Mouse (Mus musculus): ENCODE data around the gene Hoxd4. TPM values are rescaled to one million over a fixed set of nuclear protein-coding genes. Genes with fewer than 3 reads are reported as not detected.

Gene Hoxd4
- total RNA-seq, 2 experiments from 2014 or later: 1.4 to 2.7 TPM

DNA sequence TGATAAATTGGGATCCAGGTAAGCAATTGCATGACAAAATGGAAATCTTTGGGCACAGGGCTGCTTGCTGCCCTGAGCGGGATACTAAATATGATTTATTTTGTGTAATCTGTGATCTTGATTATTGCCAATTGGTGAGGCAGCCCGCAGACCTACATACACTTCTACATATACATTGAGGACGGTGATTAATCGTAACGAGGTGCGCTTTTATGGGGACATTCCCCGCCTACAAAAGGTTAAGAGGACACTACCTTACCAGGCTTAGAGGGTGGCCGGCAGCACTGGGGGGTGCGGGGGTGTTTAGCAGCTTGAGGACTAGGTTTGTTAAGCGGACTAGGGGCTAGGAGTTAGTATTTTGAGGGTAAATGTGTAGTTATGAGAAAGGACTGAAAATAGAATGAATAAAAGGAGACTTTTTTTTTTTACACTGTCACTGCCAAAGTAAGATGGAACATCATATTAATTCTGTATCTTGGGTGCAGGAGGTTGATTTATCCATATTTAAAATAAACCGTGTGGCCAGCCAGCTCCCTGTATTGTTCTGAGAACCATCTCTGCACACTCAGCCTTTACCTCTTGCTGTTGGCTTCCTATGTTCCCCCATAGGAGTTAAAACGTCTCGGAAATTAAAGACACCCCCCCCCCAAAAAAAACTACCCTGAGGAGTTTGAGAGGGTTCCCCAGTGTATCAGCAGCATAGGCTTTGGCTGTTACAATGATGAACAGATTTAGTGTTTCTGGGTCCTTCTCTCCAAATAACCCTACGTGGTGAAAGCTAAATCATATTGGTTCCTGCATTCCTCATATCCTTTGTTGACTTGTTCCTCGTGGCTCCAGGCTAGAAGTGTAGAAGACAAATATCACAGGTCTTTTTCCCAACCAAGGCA, 25.2 kb downstream of the Hoxd4 start:
- intact Hi-C loops (cut with DNase I; ENCODE audit: low total_unique reads): no loop called here
- no peak for DNase-seq

DNA sequence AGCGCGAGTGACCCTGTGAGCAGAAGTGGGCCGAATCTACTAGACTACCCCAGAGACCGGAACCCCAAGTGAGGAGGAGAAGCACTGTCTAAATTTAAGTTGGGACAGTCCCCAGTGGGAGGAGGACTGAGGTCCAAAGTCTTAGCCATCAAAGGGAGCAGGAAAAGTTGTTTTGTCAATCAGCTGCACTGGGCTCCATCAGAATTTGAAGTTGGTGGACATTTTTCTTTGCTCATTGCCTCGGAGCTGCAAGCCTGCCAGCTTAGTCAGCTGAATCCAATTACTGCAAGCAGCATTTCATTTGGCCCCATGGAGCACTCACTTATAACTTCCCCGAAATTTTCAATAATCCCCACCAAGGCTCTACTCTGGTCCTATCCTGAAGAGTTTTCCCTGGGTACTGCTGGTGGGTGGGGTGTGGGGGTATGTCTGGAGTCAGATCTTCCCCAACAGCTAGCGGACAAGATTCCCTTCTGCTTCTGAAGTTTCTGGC, 25.9 kb downstream of the Hoxd4 start:
- no peak for DNase-seq
- intact Hi-C loops (cut with DNase I; ENCODE audit: low total_unique reads): no loop called here

DNA sequence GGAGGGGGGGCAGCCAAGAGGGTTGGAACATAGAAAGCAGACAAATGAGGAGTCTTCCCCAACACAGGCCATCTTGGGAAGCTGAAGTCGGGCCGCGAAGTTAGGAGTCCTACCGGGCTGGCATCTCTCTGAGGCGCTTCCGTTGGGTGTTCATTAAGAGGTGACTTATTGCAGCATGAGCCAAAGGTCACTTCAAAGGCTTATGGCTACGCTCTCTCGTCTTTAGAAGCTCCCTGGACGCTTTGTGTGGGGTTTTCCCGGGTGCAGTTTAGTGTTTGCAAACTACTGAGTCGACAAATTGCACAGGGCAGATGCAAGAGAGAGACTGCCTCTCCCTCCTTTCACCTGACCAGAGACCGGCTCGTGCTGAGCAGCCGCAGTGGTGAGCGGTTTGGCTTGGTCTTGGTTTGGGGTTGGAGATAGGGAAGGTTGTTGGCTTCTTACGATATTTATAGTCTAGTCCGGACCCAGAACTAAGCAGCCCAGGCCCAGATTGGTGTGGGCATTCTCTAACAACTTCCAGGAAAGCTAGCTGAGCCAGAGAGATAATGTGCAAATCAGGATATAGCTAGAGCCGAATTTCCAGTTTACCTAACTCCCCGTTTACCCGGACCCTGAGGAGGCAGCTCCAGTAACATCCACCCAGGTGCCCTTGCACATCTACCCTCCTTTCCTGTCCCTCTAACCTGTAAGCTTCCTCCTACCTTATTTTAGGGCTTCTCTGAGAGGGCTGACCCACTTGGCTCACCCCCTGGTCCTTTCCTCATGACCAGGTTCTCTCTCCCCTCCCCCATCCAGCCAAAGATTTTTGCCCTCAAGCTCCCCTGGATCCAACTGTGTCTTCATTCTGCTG, 27.1 kb downstream of the Hoxd4 start:
- no peak for DNase-seq
- intact Hi-C loops (cut with DNase I; ENCODE audit: low total_unique reads): no loop called here

DNA sequence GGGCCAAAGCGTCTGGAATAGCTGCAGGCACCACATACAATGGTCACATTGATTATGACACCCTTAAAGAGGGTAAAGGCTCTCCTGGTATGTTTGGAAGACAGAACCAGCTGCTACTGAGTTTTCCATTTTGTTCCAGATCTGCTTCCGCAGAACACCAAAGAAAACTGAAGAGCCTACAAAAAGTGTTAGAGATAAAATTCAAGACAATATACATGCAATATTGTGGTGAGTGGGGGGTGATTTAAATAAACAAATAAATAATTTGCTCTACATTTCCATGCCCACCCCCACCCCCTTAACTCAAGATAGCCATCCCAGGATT, 27.7 kb downstream of the Hoxd4 start:
- no peak for DNase-seq
- intact Hi-C loops (cut with DNase I; ENCODE audit: low total_unique reads): no loop called here

DNA sequence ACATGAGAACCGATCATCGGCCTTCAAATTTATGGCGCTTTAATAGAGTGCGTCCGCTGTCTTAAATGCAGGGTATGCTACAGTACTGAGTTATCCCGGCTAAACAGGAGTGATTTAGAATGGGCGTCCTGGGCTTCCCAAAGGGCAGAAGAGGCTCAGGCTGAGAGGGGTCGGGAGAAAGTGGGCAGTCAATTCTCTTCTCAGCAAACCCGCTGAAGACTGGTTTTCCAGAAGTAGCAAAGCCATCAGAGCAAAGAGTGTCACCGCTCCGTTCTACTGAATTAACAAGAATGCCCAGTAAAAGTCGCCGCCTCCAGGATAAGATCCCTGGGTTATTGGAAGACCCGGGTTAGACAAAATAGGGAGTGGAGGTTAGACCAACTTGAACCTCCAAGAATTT, 28.1 kb downstream of the Hoxd4 start:
- DNase-seq: no peak
- intact Hi-C loops (cut with DNase I; ENCODE audit: low total_unique reads): no loop called here

DNA sequence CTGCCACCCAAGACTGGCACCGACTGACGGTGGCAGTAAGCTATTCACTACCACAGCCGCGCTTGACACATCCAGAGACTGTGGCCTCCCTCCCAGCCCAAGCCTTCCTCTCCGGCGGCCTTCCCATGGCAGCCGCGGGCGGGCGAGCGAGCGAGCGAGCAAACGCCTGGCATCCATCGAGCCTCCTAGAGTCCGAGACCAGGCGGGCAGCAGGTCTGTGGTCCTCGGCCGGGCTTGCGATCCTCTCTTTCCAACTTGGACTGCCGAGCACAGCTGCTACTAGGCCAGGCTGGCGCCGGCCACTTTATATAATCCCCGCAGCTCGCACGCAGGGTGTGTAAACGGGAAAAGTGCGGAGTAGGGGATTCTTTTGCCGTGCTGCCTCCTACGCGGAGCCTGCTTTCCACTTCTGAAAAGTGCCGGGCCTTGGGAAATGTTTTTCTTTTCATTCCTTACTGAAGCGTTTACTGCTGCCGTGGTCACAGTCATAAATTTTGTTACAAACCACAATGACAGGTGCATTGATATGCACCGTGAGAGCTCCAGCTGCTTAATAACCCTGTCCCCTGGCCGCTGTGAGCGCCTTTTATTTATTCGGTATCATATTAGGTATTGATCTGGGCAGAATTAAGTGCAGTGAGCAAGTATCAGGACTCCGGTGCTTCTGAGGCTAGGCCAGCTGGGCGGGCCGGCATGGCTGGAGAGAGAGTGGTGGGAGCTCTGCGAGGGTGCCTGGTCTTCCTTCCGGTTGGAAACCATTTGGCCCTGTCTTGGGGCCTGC, 28.8 kb downstream of the Hoxd4 start:
- no peak for DNase-seq
- intact Hi-C loops (cut with DNase I; ENCODE audit: low total_unique reads): no loop called here

DNA sequence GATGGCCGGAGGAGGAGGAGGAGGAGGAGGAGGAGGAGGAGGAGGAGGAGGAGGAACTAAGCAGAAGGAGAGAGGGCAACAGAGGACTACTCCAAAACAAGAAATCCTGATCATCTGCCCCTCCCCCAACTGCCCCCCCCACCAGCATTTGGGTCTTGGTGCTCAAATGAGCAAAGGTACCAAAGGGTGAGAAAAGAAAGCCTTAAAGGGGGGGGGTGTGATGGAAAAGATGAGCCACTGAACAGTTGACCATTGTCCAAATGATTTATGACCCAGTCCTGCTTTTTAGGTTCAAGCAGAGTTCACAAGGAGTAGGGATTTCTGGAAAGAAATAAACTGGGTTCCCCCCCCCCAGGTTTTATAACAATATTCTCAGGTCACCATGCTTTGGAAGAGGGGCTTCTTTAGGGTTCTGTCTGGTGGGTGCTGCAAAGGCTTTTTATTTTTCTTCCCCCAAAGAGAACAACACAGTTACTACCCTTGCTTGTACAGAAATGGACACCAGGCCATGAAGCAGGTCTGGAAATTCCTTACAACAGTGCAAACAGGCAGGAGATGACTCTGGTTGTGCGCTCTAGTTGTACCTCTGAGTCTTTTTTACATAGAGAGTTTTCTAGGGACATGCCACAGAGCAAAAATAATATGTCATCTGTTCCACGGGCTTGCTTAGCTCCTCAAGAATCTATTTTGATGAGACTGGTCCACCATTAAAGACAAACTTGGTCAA, 29.7 kb downstream of the Hoxd4 start:
- no peak for DNase-seq
- intact Hi-C loops (cut with DNase I; ENCODE audit: low total_unique reads): no loop called here

DNA sequence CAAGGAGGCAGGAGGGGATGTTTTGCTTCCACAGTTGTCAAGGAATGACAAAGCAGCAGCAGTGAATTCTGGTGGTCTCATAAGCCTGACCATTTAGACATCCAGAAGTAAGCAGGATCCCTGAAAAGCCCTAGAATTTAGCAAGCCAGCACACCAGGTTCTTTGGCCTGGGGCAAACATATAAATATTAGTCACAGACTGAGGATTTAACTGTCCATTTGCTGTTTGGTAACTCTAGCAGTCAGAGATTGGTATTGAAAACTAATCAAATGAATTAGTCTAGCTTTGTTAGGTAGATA, 30.2 kb downstream of the Hoxd4 start:
- intact Hi-C loops (cut with DNase I; ENCODE audit: low total_unique reads): no loop called here
- no peak for DNase-seq

DNA sequence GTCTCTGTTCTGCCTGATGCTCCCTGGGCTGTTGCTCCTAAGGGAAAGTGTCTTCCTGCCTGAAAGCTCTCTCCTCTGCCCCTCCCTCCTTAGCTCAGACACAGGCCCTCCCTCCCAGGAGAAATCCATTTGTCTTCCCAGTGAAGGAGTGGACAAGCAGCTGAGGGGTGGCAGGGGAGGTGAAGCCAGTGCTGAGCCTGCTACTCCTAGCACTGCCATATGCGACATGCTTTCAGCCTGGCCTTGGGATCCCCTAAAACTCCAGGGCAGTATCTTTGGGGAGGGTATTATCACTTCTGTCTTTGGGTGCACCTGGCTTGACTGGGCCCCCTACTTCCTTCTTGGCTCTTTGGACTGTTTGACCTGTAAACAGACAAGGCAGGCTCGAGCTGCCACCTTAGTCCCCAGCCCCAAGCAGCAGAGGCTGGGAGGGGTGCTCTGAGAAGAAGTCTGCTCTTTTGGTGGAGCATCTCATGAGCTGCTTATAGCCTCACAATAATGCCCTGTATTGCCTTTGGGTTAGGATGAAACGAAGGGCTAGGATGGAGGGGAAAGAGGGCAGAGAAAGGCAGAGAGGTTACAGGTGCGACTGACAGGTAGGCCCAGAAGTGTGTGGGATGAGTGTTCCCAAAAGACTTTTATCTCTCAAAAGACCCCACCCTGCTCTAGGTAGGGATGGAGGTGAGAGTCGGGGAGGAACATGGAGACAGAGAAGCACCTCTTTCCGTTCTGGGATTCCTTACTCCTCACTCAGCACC, 34.0 kb downstream of the Hoxd4 start:
- no peak for DNase-seq
- intact Hi-C loops (cut with DNase I; ENCODE audit: low total_unique reads): no loop called here

DNA sequence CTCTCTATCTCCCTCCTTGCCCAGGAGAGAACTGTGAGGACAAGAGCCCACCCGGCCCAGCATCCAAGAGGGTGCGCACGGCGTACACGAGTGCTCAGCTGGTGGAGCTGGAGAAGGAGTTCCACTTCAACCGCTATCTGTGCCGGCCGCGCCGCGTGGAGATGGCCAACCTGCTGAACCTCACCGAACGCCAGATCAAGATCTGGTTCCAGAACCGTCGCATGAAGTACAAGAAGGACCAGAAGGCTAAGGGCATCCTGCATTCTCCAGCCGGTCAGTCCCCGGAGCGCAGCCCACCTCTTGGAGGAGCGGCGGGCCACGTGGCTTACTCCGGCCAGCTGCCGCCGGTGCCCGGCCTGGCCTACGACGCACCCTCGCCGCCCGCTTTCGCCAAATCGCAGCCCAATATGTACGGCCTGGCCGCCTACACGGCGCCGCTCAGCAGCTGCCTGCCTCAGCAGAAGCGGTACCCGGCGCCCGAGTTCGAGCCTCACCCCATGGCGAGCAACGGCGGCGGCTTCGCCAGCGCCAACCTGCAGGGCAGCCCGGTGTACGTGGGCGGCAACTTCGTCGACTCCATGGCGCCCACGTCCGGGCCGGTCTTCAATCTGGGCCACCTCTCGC, 34.7 kb downstream of the Hoxd4 start:
- no peak for DNase-seq
- intact Hi-C loops (cut with DNase I; ENCODE audit: low total_unique reads): no loop called here

DNA sequence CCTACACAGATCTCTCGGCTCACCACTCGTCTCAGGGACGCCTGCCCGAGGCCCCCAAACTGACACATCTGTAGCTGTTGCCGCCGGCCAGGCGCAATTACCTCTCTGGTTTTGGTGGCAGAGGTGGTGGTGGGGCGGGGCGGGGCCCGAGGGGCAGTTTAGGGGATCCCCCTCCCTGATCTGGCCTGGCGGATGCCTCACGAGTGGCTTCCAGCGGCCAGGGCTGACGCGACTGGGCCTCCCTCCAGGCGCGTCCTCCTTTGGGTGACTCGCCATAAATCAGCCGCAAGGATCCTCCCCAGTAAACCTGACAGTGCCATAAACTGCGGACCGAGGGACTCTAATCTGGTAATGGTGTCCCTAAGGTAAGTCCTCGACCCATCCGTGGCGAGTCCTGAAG, 35.3 kb downstream of the Hoxd4 start:
- no peak for DNase-seq
- intact Hi-C loops (cut with DNase I; ENCODE audit: low total_unique reads): no loop called here

DNA sequence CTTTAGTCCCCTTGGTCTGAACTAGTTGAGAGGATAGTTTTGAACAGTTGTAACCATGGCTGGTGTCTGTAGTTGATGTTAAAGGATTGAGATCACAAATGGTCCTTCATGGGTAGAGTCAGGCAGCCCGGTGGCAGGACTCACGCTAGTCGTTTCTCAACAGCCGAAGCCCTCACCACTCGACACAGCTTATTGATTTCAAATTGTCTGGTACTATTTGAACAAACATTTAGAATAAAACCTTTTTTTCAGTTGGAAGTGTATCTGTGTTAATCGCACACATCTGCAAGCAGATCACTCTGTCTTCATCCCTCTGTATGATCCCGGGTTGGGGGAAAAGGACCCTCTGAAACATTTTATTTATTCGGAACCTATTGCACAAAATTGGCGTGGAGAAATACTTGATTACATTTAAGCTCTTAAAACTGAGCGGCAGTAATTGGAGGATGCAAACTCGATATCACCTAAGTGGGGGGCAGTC, 36.0 kb downstream of the Hoxd4 start:
- DNase-seq: no peak
- intact Hi-C loops (cut with DNase I; ENCODE audit: low total_unique reads): no loop called here

DNA sequence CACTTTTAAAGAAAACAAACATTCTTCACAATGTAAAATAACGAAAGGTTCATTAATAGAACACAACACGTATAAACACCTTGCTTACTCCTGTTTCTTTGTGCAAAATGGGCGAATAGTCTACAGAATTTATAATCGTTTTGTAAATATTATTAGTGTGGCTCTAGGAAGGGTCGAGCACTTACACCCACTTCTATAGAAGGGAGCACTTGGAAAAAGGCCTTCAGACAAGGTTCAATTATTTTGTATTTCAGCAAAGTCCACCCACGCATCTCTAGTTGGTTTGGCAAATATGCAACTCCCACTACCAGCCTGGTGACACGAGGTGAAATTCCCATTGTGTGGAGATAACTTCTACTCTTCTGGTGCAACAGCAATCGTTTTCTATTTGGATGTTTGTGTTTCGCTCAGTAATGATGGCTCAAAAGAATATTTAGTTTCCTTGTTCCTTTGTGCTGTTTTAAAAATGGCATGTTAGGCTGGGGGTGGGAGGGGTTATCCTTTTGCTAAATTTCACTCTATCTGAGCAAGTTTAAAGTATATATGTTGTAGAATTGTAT, 36.8 kb downstream of the Hoxd4 start:
- intact Hi-C loops (cut with DNase I; ENCODE audit: low total_unique reads): no loop called here
- no peak for DNase-seq

DNA sequence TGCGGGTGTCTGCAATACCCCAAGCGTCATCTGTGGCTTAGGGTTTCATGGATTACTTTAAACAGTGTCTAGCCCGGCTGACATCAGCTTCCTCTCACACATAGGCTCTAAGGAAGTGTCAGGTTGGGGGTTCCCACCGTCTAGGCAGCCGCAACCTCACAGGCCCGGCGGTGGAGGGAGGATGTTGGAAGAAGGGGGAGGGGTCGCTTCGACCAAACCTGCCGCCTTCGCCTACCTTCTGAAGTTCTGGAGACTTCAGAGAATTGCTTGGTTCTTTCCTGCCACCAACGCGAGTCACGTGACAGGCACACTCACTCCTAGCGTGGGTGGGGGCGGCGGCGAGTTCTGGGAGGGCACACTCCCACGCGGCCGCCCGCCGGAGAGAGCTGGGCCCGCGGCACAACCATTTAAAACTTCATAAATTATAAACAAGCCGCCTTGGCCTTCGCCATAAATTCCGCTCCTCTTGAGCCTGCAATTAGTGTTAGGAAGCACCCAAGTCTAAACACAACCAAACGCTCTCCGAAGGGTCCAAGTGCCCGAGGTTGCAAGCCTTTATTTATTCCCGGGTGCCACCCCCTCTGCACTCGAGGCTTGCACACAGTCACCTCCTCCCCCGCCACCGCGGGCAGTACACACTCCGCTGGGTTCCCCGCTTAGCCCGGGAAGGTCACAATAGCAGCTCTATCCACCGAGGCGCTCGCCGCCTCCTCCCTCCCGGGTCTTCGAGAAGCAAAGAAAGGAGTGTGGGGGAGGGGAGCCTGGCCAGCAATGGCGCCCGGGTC, 37.8 kb downstream of the Hoxd4 start:
- intact Hi-C loops (cut with DNase I; ENCODE audit: low total_unique reads): no loop called here
- DNase-seq: no peak

DNA sequence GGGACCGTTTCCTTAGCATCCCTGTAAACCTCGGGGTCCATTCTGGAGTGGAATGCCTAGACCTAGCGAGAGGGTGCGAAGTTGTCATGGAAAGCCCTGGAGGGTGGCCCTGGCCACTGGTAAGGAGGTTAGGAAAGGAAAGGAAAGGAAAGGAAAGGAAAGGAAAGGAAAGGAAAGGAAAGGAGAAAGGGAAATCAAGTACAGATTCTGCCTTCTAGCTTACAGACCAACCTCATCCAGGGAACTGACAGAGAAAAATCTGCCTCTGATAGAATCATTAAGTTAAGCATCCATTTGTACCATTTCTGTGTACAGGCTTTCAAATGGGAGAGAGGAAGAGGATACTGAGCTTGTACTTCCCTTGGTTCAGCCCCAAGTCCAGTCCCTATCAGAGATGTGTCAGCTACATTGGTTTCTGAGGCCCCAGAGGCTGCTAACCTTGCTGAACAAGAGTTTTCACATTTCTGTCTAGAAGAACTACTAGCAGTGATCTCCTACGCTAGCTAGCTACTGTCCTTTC, 39.1 kb downstream of the Hoxd4 start:
- intact Hi-C loops (cut with DNase I; ENCODE audit: low total_unique reads): no loop called here
- no peak for DNase-seq

DNA sequence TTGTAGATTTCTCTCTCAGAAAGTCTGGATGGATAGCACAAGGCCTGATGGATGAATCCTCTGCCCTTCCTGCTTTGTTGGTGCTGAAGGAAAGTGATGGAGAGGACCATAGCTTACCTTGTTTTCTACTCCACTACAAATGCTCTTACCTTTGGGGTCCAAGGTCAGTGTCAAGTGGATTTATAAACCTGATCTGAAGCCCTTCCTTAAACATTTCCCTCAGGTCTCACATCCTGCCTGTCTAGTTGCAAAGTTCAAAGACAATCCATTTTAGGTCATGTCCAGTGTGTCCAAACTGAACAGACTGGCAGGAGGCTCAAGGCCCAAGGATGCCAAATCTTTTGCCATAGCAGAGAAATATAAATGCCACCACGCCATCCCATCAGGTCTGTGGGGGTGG, 40.1 kb downstream of the Hoxd4 start:
- intact Hi-C loops (cut with DNase I; ENCODE audit: low total_unique reads): no loop called here
- DNase-seq: no peak

All from gastrocnemius, postnatal 14 days (tissue).